Mouse (Mus musculus): ENCODE measurements around the gene Rasgrp2.

DNA sequence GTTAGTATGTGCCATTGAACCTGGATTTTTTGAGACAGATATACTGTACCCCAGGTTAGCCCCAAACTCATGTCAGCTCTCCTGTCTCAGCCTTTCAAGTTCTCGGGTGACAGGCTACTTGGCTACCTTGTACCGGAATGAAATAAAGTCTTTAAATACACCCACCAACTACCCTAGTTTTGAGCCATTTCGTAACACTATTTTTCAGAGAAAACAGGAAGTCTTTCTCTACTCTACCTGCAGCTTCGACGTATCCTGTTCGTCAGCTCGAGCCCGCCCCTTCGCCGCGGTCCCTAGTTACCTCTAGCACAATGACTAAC is 36.1 kb upstream of the Rasgrp2 start:
- TF ChIP-seq CTCF (IDR thresholded peaks at IDR 0.05; ENCODE audit: control insufficient read depth, insufficient read depth, insufficient read length), result no peak
- TF ChIP-seq USF1 (IDR thresholded peaks at IDR 0.05; ENCODE audit: low read depth), result no peak
- no peak for TF ChIP-seq MYOG (IDR thresholded peaks at IDR 0.05; ENCODE audit: control insufficient read depth, extremely low read depth, insufficient read length)
- no peak for TF ChIP-seq CEBPB (IDR thresholded peaks at IDR 0.05; ENCODE audit: low read depth)
- TF ChIP-seq MYOD1 (IDR thresholded peaks at IDR 0.05; ENCODE audit: control insufficient read depth, insufficient read length, low read depth), result no peak
- TF ChIP-seq MAX (IDR thresholded peaks at IDR 0.05), result no peak
- no peak for TF ChIP-seq FOSL1 (IDR thresholded peaks at IDR 0.05; ENCODE audit: insufficient read depth, low read length, poor library complexity, severe bottlenecking)

Data from C2C12 (cell line).